Mouse (Mus musculus): Measurements from ENCODE around the gene Xk.
A peak's percentile ranks its signal among the peaks of the same experiment; 100 is the strongest.
"Not testable (repeated sequence)": the region's sequence is repeated elsewhere in the genome, so short reads cannot be mapped to it uniquely, and the experiment has no call there.

The Xk gene

GRCm38 (mm10) chrX:9327954-9328353 lies 55.4 kb downstream of the Xk start:
- not testable (repeated sequence) for DNase-seq

- DNase-seq, result peak; percentile 6
Observed at GRCm38 (mm10) chrX:9332366-9332962, 59.9 kb downstream of the Xk start.

GRCm38 (mm10) chrX:9333035-9333434 lies 60.5 kb downstream of the Xk start:
- DNase-seq, result peak; percentile 42

DNA sequence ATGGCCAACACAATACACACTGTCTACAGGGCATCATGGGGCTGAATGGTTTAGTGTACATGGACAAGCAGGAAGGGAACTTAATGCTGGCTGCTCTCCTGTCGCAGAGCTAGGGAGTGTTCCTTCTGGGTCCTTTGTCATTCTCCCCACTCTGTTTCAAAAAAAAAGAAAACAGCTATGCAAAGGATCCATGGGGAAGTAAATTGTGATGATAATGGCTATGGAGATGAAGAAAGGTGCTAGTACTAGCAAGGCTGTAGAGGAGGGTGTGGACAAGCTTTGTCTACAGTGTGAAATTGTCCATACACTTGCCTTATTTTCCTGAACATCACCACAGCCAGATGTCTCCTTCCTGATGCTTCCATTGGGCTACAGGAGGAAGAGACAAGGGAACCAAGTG lies 62.4 kb downstream of the Xk start:
- DNase-seq, result not testable (repeated sequence)

GRCm38 (mm10) chrX:9350327-9350726 lies 77.8 kb downstream of the Xk start, which contains the start of gene H2al1k:
Gene H2al1k, plus strand, starts transcription at chrX:9350627.
- DNase-seq, result not testable (repeated sequence)
